Mouse (Mus musculus): ENCODE measurements around the gene Phykpl. TPM values are rescaled to one million over a fixed set of nuclear protein-coding genes. Genes with fewer than 3 reads are reported as not detected.

Phykpl gene
- polyA plus RNA-seq, 1 experiment = 8.1 TPM

- Histone ChIP-seq H3K36me3 (ENCODE audit: control insufficient read depth, insufficient read depth, low read length, poor library complexity, severe bottlenecking) (no peaks in the 10 kb centered on the region), H3K9ac (ENCODE audit: low read depth, poor library complexity, severe bottlenecking) (no peak overlapping the region), H3K9me3 (replicated peaks; ENCODE audit: control insufficient read depth, insufficient read depth, low read length, poor library complexity, severe bottlenecking) (no peaks in the 10 kb centered on the region), H3K4me1 (ENCODE audit: control insufficient read depth, insufficient read depth, low read length) (no peaks in the 10 kb centered on the region), H3K27ac (ENCODE audit: insufficient read depth, low read length) (no peak overlapping the region), H3K27me3 (ENCODE audit: control insufficient read depth, insufficient read depth, low read length, poor library complexity, severe bottlenecking) (no peaks in the 10 kb centered on the region), H3K4me3 (ENCODE audit: low read depth, low read length) (no peak overlapping the region)
- TF ChIP-seq EP300 (IDR thresholded peaks at IDR 0.05; ENCODE audit: insufficient read depth, low read depth, low read length) = no peak
- TF ChIP-seq POLR2A (IDR thresholded peaks at IDR 0.05; ENCODE audit: insufficient read depth, low read length) = no peak
- TF ChIP-seq CTCF (IDR thresholded peaks at IDR 0.05; ENCODE audit: low read depth, low read length) = no peak
Measured at GRCm38 (mm10) chr11:51577587-51577986, 7.0 kb upstream of the Phykpl start.

GRCm38 (mm10) chr11:51579024-51579423, 5.5 kb upstream of the Phykpl start:
- Histone ChIP-seq H3K4me1 (ENCODE audit: control insufficient read depth, insufficient read depth, low read length) (no peaks in the 10 kb centered on the region), H3K4me3 (ENCODE audit: low read depth, low read length) (no peak overlapping the region), H3K36me3 (ENCODE audit: control insufficient read depth, insufficient read depth, low read length, poor library complexity, severe bottlenecking) (no peaks in the 10 kb centered on the region), H3K9me3 (replicated peaks; ENCODE audit: control insufficient read depth, insufficient read depth, low read length, poor library complexity, severe bottlenecking) (no peaks in the 10 kb centered on the region), H3K27me3 (ENCODE audit: control insufficient read depth, insufficient read depth, low read length, poor library complexity, severe bottlenecking) (no peaks in the 10 kb centered on the region), H3K27ac (ENCODE audit: insufficient read depth, low read length) (no peak overlapping the region), H3K9ac (ENCODE audit: low read depth, poor library complexity, severe bottlenecking) (no peak overlapping the region)
- TF ChIP-seq POLR2A (IDR thresholded peaks at IDR 0.05; ENCODE audit: insufficient read depth, low read length) = no peak
- no peak for TF ChIP-seq EP300 (IDR thresholded peaks at IDR 0.05; ENCODE audit: insufficient read depth, low read depth, low read length)
- TF ChIP-seq CTCF (IDR thresholded peaks at IDR 0.05; ENCODE audit: low read depth, low read length) = no peak

- TF ChIP-seq CTCF (IDR thresholded peaks at IDR 0.05; ENCODE audit: low read depth, low read length) (peak; percentile 69), EP300 (IDR thresholded peaks at IDR 0.05; ENCODE audit: insufficient read depth, low read depth, low read length) (no peak)
- H3K36me3 ChIP-seq (ENCODE audit: control insufficient read depth, insufficient read depth, low read length, poor library complexity, severe bottlenecking) = peaks cover 8% of the 10 kb centered on the region
- H3K9me3 ChIP-seq (replicated peaks; ENCODE audit: control insufficient read depth, insufficient read depth, low read length, poor library complexity, severe bottlenecking) = no peaks in the 10 kb centered on the region
- H3K27me3 ChIP-seq (ENCODE audit: control insufficient read depth, insufficient read depth, low read length, poor library complexity, severe bottlenecking) = no peaks in the 10 kb centered on the region
- no peak overlapping the region for H3K9ac ChIP-seq (ENCODE audit: low read depth, poor library complexity, severe bottlenecking)
- no peak overlapping the region for H3K4me3 ChIP-seq (ENCODE audit: low read depth, low read length)
- no peaks in the 10 kb centered on the region for H3K4me1 ChIP-seq (ENCODE audit: control insufficient read depth, insufficient read depth, low read length)
- no peak overlapping the region for H3K27ac ChIP-seq (ENCODE audit: insufficient read depth, low read length)
Measured at GRCm38 (mm10) chr11:51582713-51583112, 1.8 kb upstream of the Phykpl start.

GRCm38 (mm10) chr11:51584057-51584430, 513 bp upstream of the Phykpl start:
- H3K9ac ChIP-seq (ENCODE audit: low read depth, poor library complexity, severe bottlenecking) = peak overlapping the region; percentile 68
- H3K4me1 ChIP-seq (ENCODE audit: control insufficient read depth, insufficient read depth, low read length) = no peaks in the 10 kb centered on the region
- no peaks in the 10 kb centered on the region for H3K9me3 ChIP-seq (replicated peaks; ENCODE audit: control insufficient read depth, insufficient read depth, low read length, poor library complexity, severe bottlenecking)
- peaks cover 20% of the 10 kb centered on the region for H3K36me3 ChIP-seq (ENCODE audit: control insufficient read depth, insufficient read depth, low read length, poor library complexity, severe bottlenecking)
- peak overlapping the region; percentile 78 for H3K27ac ChIP-seq (ENCODE audit: insufficient read depth, low read length)
- no peak for TF ChIP-seq EP300 (IDR thresholded peaks at IDR 0.05; ENCODE audit: insufficient read depth, low read depth, low read length)
- H3K27me3 ChIP-seq (ENCODE audit: control insufficient read depth, insufficient read depth, low read length, poor library complexity, severe bottlenecking) = no peaks in the 10 kb centered on the region
- H3K4me3 ChIP-seq (ENCODE audit: low read depth, low read length) = peak overlapping the region; percentile 87

GRCm38 (mm10) chr11:51585608-51586252, 1.2 kb downstream of the Phykpl start:
- Histone ChIP-seq H3K36me3 (ENCODE audit: control insufficient read depth, insufficient read depth, low read length, poor library complexity, severe bottlenecking) (peaks cover 34% of the 10 kb centered on the region), H3K4me3 (ENCODE audit: low read depth, low read length) (peak overlapping the region; percentile 75), H3K9ac (ENCODE audit: low read depth, poor library complexity, severe bottlenecking) (peak overlapping the region; percentile 68), H3K27me3 (ENCODE audit: control insufficient read depth, insufficient read depth, low read length, poor library complexity, severe bottlenecking) (no peaks in the 10 kb centered on the region), H3K4me1 (ENCODE audit: control insufficient read depth, insufficient read depth, low read length) (no peaks in the 10 kb centered on the region), H3K9me3 (replicated peaks; ENCODE audit: control insufficient read depth, insufficient read depth, low read length, poor library complexity, severe bottlenecking) (no peaks in the 10 kb centered on the region), H3K27ac (ENCODE audit: insufficient read depth, low read length) (no peak overlapping the region)
- TF ChIP-seq POLR2A (IDR thresholded peaks at IDR 0.05; ENCODE audit: insufficient read depth, low read length) (no peak), CTCF (IDR thresholded peaks at IDR 0.05; ENCODE audit: low read depth, low read length) (no peak), EP300 (IDR thresholded peaks at IDR 0.05; ENCODE audit: insufficient read depth, low read depth, low read length) (no peak)

- H3K36me3 ChIP-seq (ENCODE audit: control insufficient read depth, insufficient read depth, low read length, poor library complexity, severe bottlenecking) = peaks cover 41% of the 10 kb centered on the region
- H3K9ac ChIP-seq (ENCODE audit: low read depth, poor library complexity, severe bottlenecking) = no peak overlapping the region
- no peak overlapping the region for H3K27ac ChIP-seq (ENCODE audit: insufficient read depth, low read length)
- no peak overlapping the region for H3K4me3 ChIP-seq (ENCODE audit: low read depth, low read length)
- H3K9me3 ChIP-seq (replicated peaks; ENCODE audit: control insufficient read depth, insufficient read depth, low read length, poor library complexity, severe bottlenecking) = no peaks in the 10 kb centered on the region
- H3K27me3 ChIP-seq (ENCODE audit: control insufficient read depth, insufficient read depth, low read length, poor library complexity, severe bottlenecking) = no peaks in the 10 kb centered on the region
- H3K4me1 ChIP-seq (ENCODE audit: control insufficient read depth, insufficient read depth, low read length) = no peaks in the 10 kb centered on the region
- no peak for TF ChIP-seq EP300 (IDR thresholded peaks at IDR 0.05; ENCODE audit: insufficient read depth, low read depth, low read length)
- TF ChIP-seq CTCF (IDR thresholded peaks at IDR 0.05; ENCODE audit: low read depth, low read length) = no peak
- TF ChIP-seq POLR2A (IDR thresholded peaks at IDR 0.05; ENCODE audit: insufficient read depth, low read length) = no peak
Measured at GRCm38 (mm10) chr11:51586411-51586810, 1.9 kb downstream of the Phykpl start.
